Mouse (Mus musculus) stomach, embryonic 15.5 days (tissue): ENCODE results near the gene Cdc20b. TPM values are rescaled to one million over a fixed set of nuclear protein-coding genes. Genes with fewer than 3 reads are reported as not detected.

Experiments
- ATAC-seq: fragments of 200-750 bp; cut with Nextera tagmentation; 2 replicates; pipeline ENCODE4 v1.8.0; 2017; ENCODE audit warnings: low read depth, moderate number of reproducible peaks, moderate TSS enrichment; ENCODE audit not compliant: insufficient read depth, low FRiP score
- H3K27ac ChIP-seq: fragments of 300-500 bp; sonication (generic); 2 replicates; pipeline ENCODE4 v1.5.1; 2015; ENCODE audit warnings: mild to moderate bottlenecking, inconsistent platforms
- H3K27me3 ChIP-seq: fragments of 300-500 bp; sonication (generic); replicated peaks from 2 replicates; pipeline ENCODE4 v1.6.1; 2015; ENCODE audit warnings: inconsistent platforms
- H3K36me3 ChIP-seq: fragments of 300-500 bp; sonication (generic); 2 replicates; pipeline ENCODE4 v1.6.1; 2015; ENCODE audit warnings: inconsistent platforms
- H3K4me1 ChIP-seq: fragments of 300-500 bp; sonication (generic); 2 replicates; pipeline ENCODE4 v1.6.1; 2015; ENCODE audit warnings: inconsistent platforms
- H3K4me2 ChIP-seq: fragments of 300-500 bp; sonication (generic); 2 replicates; pipeline ENCODE4 v1.6.1; 2015; ENCODE audit warnings: mild to moderate bottlenecking, inconsistent platforms
- H3K4me3 ChIP-seq: fragments of 300-500 bp; sonication (generic); replicated peaks from 2 replicates; pipeline ENCODE4 v1.5.1; 2015; ENCODE audit warnings: inconsistent platforms
- H3K9ac ChIP-seq: fragments of 300-500 bp; sonication (generic); 2 replicates; pipeline ENCODE4 v1.6.1; 2015; ENCODE audit warnings: inconsistent platforms
- H3K9me3 ChIP-seq: fragments of 300-500 bp; sonication (generic); 2 replicates; pipeline ENCODE4 v1.6.1; 2016; ENCODE audit warnings: inconsistent platforms
- WGBS: fragments of 180-500 bp; shearing (Covaris S2); methylation state at CpG from one replicate; pipeline ENCODE4 v1.1.7; 2015; 5-methylcytosine and 5-hydroxymethylcytosine counted together
- polyA plus RNA-seq: library from polyadenylated mRNA; unstranded; fragments of >200 nt; fragmentation: Nextera tagmentation; extraction: Ambion mirVana; gene quantifications from 2 replicates; pipeline ENCODE4 v1.2.1, GENCODE M21; 2015

Cdc20b gene
- polyA plus RNA-seq, 1 experiment from 2014 or later, result not detected

GRCm38 (mm10) chr13:113031792-113032571 is 2.9 kb upstream of the Cdc20b start:
- under 1% methylated on average over 40 of the region's 40 CpGs for WGBS
- H3K27ac ChIP-seq, result no peak overlapping the region
- H3K4me3 ChIP-seq, result peak overlapping the region; percentile 49
- peak overlapping the region; percentile 31; the same call in 1 of the 2 replicates for H3K9ac ChIP-seq
- H3K27me3 ChIP-seq, result peaks cover 31% of the 10 kb centered on the region
- no peaks in the 10 kb centered on the region for H3K9me3 ChIP-seq
- H3K4me2 ChIP-seq, result peak overlapping the region; percentile 92
- no peaks in the 10 kb centered on the region for H3K36me3 ChIP-seq
- peaks cover 14% of the 10 kb centered on the region; the same call in 1 of the 2 replicates for H3K4me1 ChIP-seq
- no peak for ATAC-seq

GRCm38 (mm10) chr13:113032831-113033230 is 2.1 kb upstream of the Cdc20b start:
- no peak overlapping the region for H3K27ac ChIP-seq
- H3K4me2 ChIP-seq, result no peak overlapping the region
- H3K9ac ChIP-seq, result no peak overlapping the region
- H3K9me3 ChIP-seq, result no peaks in the 10 kb centered on the region
- peaks cover 14% of the 10 kb centered on the region; the same call in 1 of the 2 replicates for H3K4me1 ChIP-seq
- ATAC-seq, result no peak
- H3K36me3 ChIP-seq, result no peaks in the 10 kb centered on the region
- no peak overlapping the region for H3K4me3 ChIP-seq
- H3K27me3 ChIP-seq, result peaks cover 31% of the 10 kb centered on the region

- Histone ChIP-seq H3K27me3 (peaks cover 31% of the 10 kb centered on the region), H3K4me2 (peak overlapping the region; percentile 99), H3K27ac (no peak overlapping the region), H3K4me3 (peak overlapping the region; percentile 57), H3K4me1 (peaks cover 14% of the 10 kb centered on the region; the same call in 1 of the 2 replicates), H3K9me3 (no peaks in the 10 kb centered on the region), H3K9ac (no peak overlapping the region), H3K36me3 (no peaks in the 10 kb centered on the region)
- WGBS, result 4% methylated on average over 11 of the region's 11 CpGs
- no peak for ATAC-seq
Observed at GRCm38 (mm10) chr13:113034271-113034886, 532 bp upstream of the Cdc20b start.

- peak; percentile 84 for ATAC-seq
- under 1% methylated on average over 4 of the region's 4 CpGs for WGBS
- Histone ChIP-seq H3K36me3 (no peaks in the 10 kb centered on the region), H3K9me3 (no peaks in the 10 kb centered on the region), H3K4me3 (peak overlapping the region; percentile 57; the same call in 1 of the 2 replicates), H3K27ac (no peak overlapping the region), H3K27me3 (peaks cover 31% of the 10 kb centered on the region), H3K9ac (no peak overlapping the region), H3K4me2 (peak overlapping the region; percentile 99), H3K4me1 (peaks cover 14% of the 10 kb centered on the region; the same call in 1 of the 2 replicates)
Observed at GRCm38 (mm10) chr13:113035852-113036251, 941 bp downstream of the Cdc20b start.

- H3K27ac ChIP-seq, result no peak overlapping the region
- H3K4me3 ChIP-seq, result peak overlapping the region; percentile 57
- H3K36me3 ChIP-seq, result no peaks in the 10 kb centered on the region
- peak overlapping the region; percentile 46 for H3K4me2 ChIP-seq
- H3K27me3 ChIP-seq, result no peaks in the 10 kb centered on the region
- no peaks in the 10 kb centered on the region for H3K9me3 ChIP-seq
- 34% methylated on average over 3 of the region's 3 CpGs for WGBS
- H3K9ac ChIP-seq, result no peak overlapping the region
- H3K4me1 ChIP-seq, result no peaks in the 10 kb centered on the region
- no peak for ATAC-seq
Observed at GRCm38 (mm10) chr13:113044876-113045275, 10.0 kb downstream of the Cdc20b start.

GRCm38 (mm10) chr13:113045458-113046110 is 10.7 kb downstream of the Cdc20b start:
- Histone ChIP-seq H3K36me3 (no peaks in the 10 kb centered on the region), H3K4me3 (peak overlapping the region; percentile 57), H3K9me3 (no peaks in the 10 kb centered on the region), H3K9ac (peak overlapping the region; percentile 4; the same call in 1 of the 2 replicates), H3K4me2 (peak overlapping the region; percentile 46), H3K4me1 (no peaks in the 10 kb centered on the region), H3K27me3 (no peaks in the 10 kb centered on the region), H3K27ac (peak overlapping the region; percentile 78)
- 11% methylated on average over 18 of the region's 18 CpGs for WGBS
- ATAC-seq, result no peak

GRCm38 (mm10) chr13:113046211-113046883 is 11.4 kb downstream of the Cdc20b start, which contains the start of gene Gpx8:
TSS of gene Gpx8 (minus strand) at chr13:113046410.
- H3K36me3 ChIP-seq, result no peaks in the 10 kb centered on the region
- peak within 1 kb of the TSS; percentile 78 for H3K27ac ChIP-seq
- H3K4me2 ChIP-seq, result peak within 1 kb of the TSS; percentile 46
- H3K4me3 ChIP-seq, result peak within 1 kb of the TSS; percentile 57
- ATAC-seq, result peak; percentile 88
- no peaks in the 10 kb centered on the region for H3K27me3 ChIP-seq
- 3% methylated on average over 21 of the region's 21 CpGs for WGBS
- peak within 1 kb of the TSS; percentile 4; the same call in 1 of the 2 replicates for H3K9ac ChIP-seq
- H3K4me1 ChIP-seq, result no peaks in the 10 kb centered on the region
- H3K9me3 ChIP-seq, result no peaks in the 10 kb centered on the region

GRCm38 (mm10) chr13:113047018-113047417 is 12.1 kb downstream of the Cdc20b start:
- Histone ChIP-seq H3K9ac (no peak overlapping the region), H3K36me3 (no peaks in the 10 kb centered on the region), H3K27me3 (no peaks in the 10 kb centered on the region), H3K9me3 (no peaks in the 10 kb centered on the region), H3K4me3 (no peak overlapping the region), H3K4me1 (no peaks in the 10 kb centered on the region), H3K27ac (no peak overlapping the region), H3K4me2 (peak overlapping the region; percentile 46; the same call in 1 of the 2 replicates)
- ATAC-seq, result no peak

- no peak overlapping the region for H3K27ac ChIP-seq
- no peaks in the 10 kb centered on the region for H3K36me3 ChIP-seq
- no peak overlapping the region for H3K4me3 ChIP-seq
- no peaks in the 10 kb centered on the region for H3K4me1 ChIP-seq
- no peak for ATAC-seq
- H3K9me3 ChIP-seq, result no peaks in the 10 kb centered on the region
- H3K4me2 ChIP-seq, result no peak overlapping the region
- H3K9ac ChIP-seq, result no peak overlapping the region
- H3K27me3 ChIP-seq, result no peaks in the 10 kb centered on the region
- 67% methylated on average over 3 of the region's 3 CpGs for WGBS
Observed at GRCm38 (mm10) chr13:113047647-113048046, 12.7 kb downstream of the Cdc20b start.

- no peak overlapping the region for H3K4me3 ChIP-seq
- no peaks in the 10 kb centered on the region for H3K27me3 ChIP-seq
- 89% methylated on average over 8 of the region's 8 CpGs for WGBS
- H3K36me3 ChIP-seq, result no peaks in the 10 kb centered on the region
- no peak overlapping the region for H3K9ac ChIP-seq
- H3K27ac ChIP-seq, result no peak overlapping the region
- no peaks in the 10 kb centered on the region for H3K4me1 ChIP-seq
- no peaks in the 10 kb centered on the region for H3K9me3 ChIP-seq
- H3K4me2 ChIP-seq, result no peak overlapping the region
- ATAC-seq, result no peak
Observed at GRCm38 (mm10) chr13:113054230-113054629, 19.3 kb downstream of the Cdc20b start.

- H3K36me3 ChIP-seq, result no peaks in the 10 kb centered on the region
- no peak overlapping the region for H3K4me2 ChIP-seq
- no peak overlapping the region for H3K9ac ChIP-seq
- H3K27ac ChIP-seq, result no peak overlapping the region
- H3K27me3 ChIP-seq, result no peaks in the 10 kb centered on the region
- WGBS, result 32% methylated on average over 8 of the region's 8 CpGs
- no peak for ATAC-seq
- H3K9me3 ChIP-seq, result no peaks in the 10 kb centered on the region
- H3K4me3 ChIP-seq, result no peak overlapping the region
- H3K4me1 ChIP-seq, result no peaks in the 10 kb centered on the region
Observed at GRCm38 (mm10) chr13:113055826-113056225, 20.9 kb downstream of the Cdc20b start.
